Mouse (Mus musculus): ENCODE measurements around the gene Dnajc2.

DNA sequence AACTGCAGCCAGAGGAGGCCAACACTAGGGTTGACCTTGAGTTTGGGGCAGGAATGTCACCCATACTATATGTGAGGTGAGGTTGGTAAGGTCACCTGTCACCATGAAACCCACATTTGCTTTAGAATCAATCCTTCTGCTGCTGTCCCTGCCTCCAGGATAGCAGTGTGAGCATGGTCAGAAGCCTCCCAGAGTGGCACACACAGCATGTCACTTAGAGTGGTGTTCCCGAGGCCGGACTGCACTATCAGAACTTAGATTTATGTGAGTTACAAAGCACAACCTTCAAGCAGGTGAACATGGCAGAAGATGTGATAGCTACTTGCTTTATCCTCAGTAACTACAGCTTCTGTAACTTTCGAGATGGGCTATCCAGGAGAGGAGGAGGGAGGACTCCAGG lies 46.7 kb upstream of the Dnajc2 start:
- TF ChIP-seq CTCF (IDR thresholded peaks at IDR 0.05; ENCODE audit: low read depth, low read length) (no peak), POLR2A (IDR thresholded peaks at IDR 0.05; ENCODE audit: extremely low read depth, insufficient read depth, low read length) (no peak)

Data from liver, adult 2 months (tissue).